Mouse (Mus musculus): Measurements from ENCODE around the gene Ddx42. TPM values are rescaled to one million over a fixed set of nuclear protein-coding genes. Genes with fewer than 3 reads are reported as not detected.

The Ddx42 gene
- polyA plus RNA-seq, 1 experiment: 5.2 TPM

DNA sequence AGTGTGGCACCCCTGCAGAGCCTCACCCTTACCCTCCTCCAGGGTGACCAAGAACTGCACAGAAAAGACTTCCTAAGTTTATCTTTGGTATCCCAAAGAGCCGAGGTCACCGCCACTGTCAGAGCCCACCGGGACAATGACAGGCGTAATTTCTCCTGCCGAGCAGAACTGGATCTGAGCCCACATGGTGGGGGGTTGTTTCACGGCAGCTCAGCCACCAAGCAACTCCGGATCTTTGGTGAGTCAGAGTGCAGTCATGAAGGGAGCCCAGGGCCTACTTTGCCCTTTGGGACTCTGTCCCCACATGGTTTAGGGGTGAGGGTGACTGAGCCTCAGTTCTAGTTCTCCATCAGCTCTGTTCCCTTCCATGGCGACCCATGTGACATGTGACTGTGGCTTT is 67.4 kb downstream of the Ddx42 start:
- WGBS: 69% methylated on average over 8 of the region's 8 CpGs
- H3K36me3 ChIP-seq (ENCODE audit: control insufficient read depth, insufficient read depth, low read length): no peaks in the 10 kb centered on the region
- H3K4me3 ChIP-seq (ENCODE audit: low read depth, low read length): no peak overlapping the region
- no peak for TF ChIP-seq POLR2A (IDR thresholded peaks at IDR 0.05; ENCODE audit: low read depth, low read length)
- TF ChIP-seq CTCF (IDR thresholded peaks at IDR 0.05; ENCODE audit: extremely low read depth, insufficient read length, insufficient replicate concordance, low read depth, low read length): no peak
- no peaks in the 10 kb centered on the region for H3K27me3 ChIP-seq (ENCODE audit: control insufficient read depth, insufficient read depth, low read length)
- H3K4me1 ChIP-seq (ENCODE audit: control insufficient read depth, insufficient read depth, insufficient read length, low read length): no peaks in the 10 kb centered on the region
- no peak overlapping the region for H3K27ac ChIP-seq (ENCODE audit: insufficient read depth, low read depth, low read length)

DNA sequence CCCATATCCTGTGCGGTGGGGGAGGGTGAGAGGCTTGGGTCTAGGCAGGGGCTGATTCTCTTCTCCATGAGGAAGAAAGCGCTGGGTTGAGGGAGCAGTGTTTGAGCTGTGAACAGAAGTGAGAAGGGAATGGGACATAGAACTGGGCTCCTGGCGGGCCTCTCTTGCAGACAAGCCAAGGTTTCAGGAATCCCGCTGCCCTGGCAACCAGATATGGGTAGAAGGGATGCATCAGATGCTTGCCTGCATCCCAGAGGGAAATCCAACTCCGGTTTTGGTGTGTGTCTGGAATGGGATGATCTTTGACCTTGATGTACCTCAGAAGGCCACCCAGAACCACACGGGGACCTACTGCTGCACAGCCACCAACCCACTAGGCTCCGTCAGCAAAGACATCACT is 69.5 kb downstream of the Ddx42 start:
- Histone ChIP-seq H3K4me1 (ENCODE audit: control insufficient read depth, insufficient read depth, insufficient read length, low read length) (no peaks in the 10 kb centered on the region), H3K27ac (ENCODE audit: insufficient read depth, low read depth, low read length) (no peak overlapping the region), H3K27me3 (ENCODE audit: control insufficient read depth, insufficient read depth, low read length) (no peaks in the 10 kb centered on the region), H3K4me3 (ENCODE audit: low read depth, low read length) (no peak overlapping the region), H3K36me3 (ENCODE audit: control insufficient read depth, insufficient read depth, low read length) (no peaks in the 10 kb centered on the region)
- TF ChIP-seq POLR2A (IDR thresholded peaks at IDR 0.05; ENCODE audit: low read depth, low read length) (no peak), CTCF (IDR thresholded peaks at IDR 0.05; ENCODE audit: extremely low read depth, insufficient read length, insufficient replicate concordance, low read depth, low read length) (no peak)
- 77% methylated on average over 7 of the region's 7 CpGs for WGBS

DNA sequence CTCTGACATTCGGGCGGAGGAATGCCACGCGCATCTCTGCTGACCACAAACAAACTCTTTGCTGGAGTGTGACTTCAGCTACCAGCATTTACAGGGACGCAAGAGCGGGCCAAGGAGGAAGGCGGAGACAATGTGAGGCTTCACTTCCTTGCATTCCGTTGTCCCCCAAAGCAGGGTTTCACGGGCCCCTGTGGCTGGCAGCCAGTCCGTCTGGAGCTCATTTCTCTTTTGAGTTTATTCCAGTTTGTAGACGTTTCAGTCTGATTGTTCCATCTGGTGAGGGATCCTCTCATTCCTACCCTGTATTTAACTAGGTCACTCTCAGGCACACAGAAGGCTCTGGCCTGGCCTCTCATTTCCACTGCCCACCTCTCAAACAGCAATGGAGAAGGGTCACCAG is 70.3 kb downstream of the Ddx42 start:
- Histone ChIP-seq H3K27ac (ENCODE audit: insufficient read depth, low read depth, low read length) (no peak overlapping the region), H3K27me3 (ENCODE audit: control insufficient read depth, insufficient read depth, low read length) (no peaks in the 10 kb centered on the region), H3K4me3 (ENCODE audit: low read depth, low read length) (no peak overlapping the region), H3K36me3 (ENCODE audit: control insufficient read depth, insufficient read depth, low read length) (no peaks in the 10 kb centered on the region), H3K4me1 (ENCODE audit: control insufficient read depth, insufficient read depth, insufficient read length, low read length) (no peaks in the 10 kb centered on the region)
- WGBS: 74% methylated on average over 11 of the region's 11 CpGs
- no peak for TF ChIP-seq CTCF (IDR thresholded peaks at IDR 0.05; ENCODE audit: extremely low read depth, insufficient read length, insufficient replicate concordance, low read depth, low read length)
- no peak for TF ChIP-seq POLR2A (IDR thresholded peaks at IDR 0.05; ENCODE audit: low read depth, low read length)

DNA sequence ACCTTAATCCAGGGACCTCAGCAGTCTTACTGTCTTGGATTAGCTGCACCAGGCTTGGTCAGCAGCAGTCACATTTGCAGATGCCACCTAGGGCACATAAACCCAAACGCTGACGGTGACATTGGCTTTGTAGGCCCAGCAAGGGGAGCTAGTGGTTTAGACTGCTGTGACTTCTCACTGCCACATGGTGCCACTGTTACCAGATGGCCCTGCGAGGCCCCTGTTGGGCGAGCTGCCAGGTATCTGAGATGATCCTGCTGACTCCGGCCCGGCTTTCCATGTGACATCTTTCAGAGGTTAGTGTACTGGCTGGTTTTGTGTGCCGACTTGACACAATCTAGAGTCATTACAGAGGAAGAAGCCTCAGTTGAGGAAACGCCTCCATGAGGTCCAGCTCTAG is 72.6 kb downstream of the Ddx42 start:
- Histone ChIP-seq H3K4me1 (ENCODE audit: control insufficient read depth, insufficient read depth, insufficient read length, low read length) (no peaks in the 10 kb centered on the region), H3K36me3 (ENCODE audit: control insufficient read depth, insufficient read depth, low read length) (no peaks in the 10 kb centered on the region), H3K27ac (ENCODE audit: insufficient read depth, low read depth, low read length) (no peak overlapping the region), H3K4me3 (ENCODE audit: low read depth, low read length) (no peak overlapping the region), H3K27me3 (ENCODE audit: control insufficient read depth, insufficient read depth, low read length) (no peaks in the 10 kb centered on the region)
- WGBS: 26% methylated on average over 8 of the region's 8 CpGs
- no peak for TF ChIP-seq POLR2A (IDR thresholded peaks at IDR 0.05; ENCODE audit: low read depth, low read length)
- TF ChIP-seq CTCF (IDR thresholded peaks at IDR 0.05; ENCODE audit: extremely low read depth, insufficient read length, insufficient replicate concordance, low read depth, low read length): peak; percentile 16; the same call in 1 of the 2 replicates

DNA sequence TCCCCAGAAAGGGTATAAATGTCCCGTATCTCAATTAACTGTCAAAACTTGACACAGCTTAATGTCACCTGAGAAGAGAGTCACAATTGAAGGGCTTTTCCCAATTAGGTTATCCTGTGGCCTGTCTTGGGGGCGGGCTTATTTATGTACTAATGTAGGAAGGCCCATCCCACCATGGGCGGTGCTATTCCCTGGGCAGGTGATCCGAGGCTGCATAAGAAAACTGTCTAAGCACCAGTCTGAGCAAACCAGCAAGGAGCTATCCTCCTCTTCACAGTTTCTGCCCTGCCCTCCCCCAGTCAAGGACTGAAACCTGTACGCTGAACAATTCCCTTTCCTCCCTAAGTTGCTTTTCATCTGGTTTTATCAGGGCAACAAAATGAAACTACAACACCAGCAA is 73.7 kb downstream of the Ddx42 start:
- Histone ChIP-seq H3K36me3 (ENCODE audit: control insufficient read depth, insufficient read depth, low read length) (no peaks in the 10 kb centered on the region), H3K27ac (ENCODE audit: insufficient read depth, low read depth, low read length) (no peak overlapping the region), H3K4me3 (ENCODE audit: low read depth, low read length) (no peak overlapping the region), H3K4me1 (ENCODE audit: control insufficient read depth, insufficient read depth, insufficient read length, low read length) (no peaks in the 10 kb centered on the region), H3K27me3 (ENCODE audit: control insufficient read depth, insufficient read depth, low read length) (no peaks in the 10 kb centered on the region)
- 86% methylated on average over 5 of the region's 5 CpGs for WGBS
- TF ChIP-seq POLR2A (IDR thresholded peaks at IDR 0.05; ENCODE audit: low read depth, low read length): no peak
- no peak for TF ChIP-seq CTCF (IDR thresholded peaks at IDR 0.05; ENCODE audit: extremely low read depth, insufficient read length, insufficient replicate concordance, low read depth, low read length)

DNA sequence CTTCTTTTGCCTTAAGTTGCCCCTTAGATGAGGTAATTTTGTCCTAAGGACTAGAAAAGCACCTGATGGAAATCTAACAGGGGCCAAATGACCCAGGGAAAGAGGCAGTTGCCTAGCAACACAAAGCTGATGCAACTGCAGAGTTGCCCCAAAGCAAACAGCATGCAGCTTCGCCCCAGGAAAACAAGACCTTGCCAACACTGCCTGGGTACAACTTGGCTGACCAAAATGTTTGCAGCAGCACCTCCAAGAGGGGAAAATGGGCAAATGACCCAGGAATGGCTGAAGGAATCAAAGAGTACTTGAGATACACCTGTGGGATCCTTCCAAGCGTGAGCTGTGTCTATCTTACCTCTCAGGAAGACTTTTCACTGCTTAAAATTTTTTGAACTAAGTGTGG is 75.1 kb downstream of the Ddx42 start:
- H3K27me3 ChIP-seq (ENCODE audit: control insufficient read depth, insufficient read depth, low read length): no peaks in the 10 kb centered on the region
- H3K36me3 ChIP-seq (ENCODE audit: control insufficient read depth, insufficient read depth, low read length): no peaks in the 10 kb centered on the region
- TF ChIP-seq POLR2A (IDR thresholded peaks at IDR 0.05; ENCODE audit: low read depth, low read length) (no peak), CTCF (IDR thresholded peaks at IDR 0.05; ENCODE audit: extremely low read depth, insufficient read length, insufficient replicate concordance, low read depth, low read length) (no peak)
- H3K4me3 ChIP-seq (ENCODE audit: low read depth, low read length): no peak overlapping the region
- no peaks in the 10 kb centered on the region for H3K4me1 ChIP-seq (ENCODE audit: control insufficient read depth, insufficient read depth, insufficient read length, low read length)
- 70% methylated on average over 2 of the region's 2 CpGs for WGBS
- no peak overlapping the region for H3K27ac ChIP-seq (ENCODE audit: insufficient read depth, low read depth, low read length)

Other genes starting within 250 kb of the Ddx42 start
- 176 and 892 TPM in 2 replicates for gene Ace, start 249.0 kb upstream of the Ddx42 start, polyA plus RNA-seq (2012; rRNA removed)
- gene Ace3, start 222.3 kb upstream of the Ddx42 start, polyA plus RNA-seq (2012; rRNA removed): not detected in 2 replicates
- gene Kcnh6, start 208.8 kb upstream of the Ddx42 start, polyA plus RNA-seq (2012; rRNA removed): 0.88 and 2.6 TPM in 2 replicates
- 18.7 and 30.9 TPM in 2 replicates for gene Dcaf7, start 180.1 kb upstream of the Ddx42 start, polyA plus RNA-seq (2012; rRNA removed)
- gene Taco1, start 150.9 kb upstream of the Ddx42 start, polyA plus RNA-seq (2012; rRNA removed): 8.3 TPM in 2 replicates
- 10.0 and 15.1 TPM in 2 replicates for gene Map3k3, start 132.3 kb upstream of the Ddx42 start, polyA plus RNA-seq (2012; rRNA removed)
- not detected in 2 replicates for gene Gm10840, start 56.1 kb upstream of the Ddx42 start, polyA plus RNA-seq (2012; rRNA removed)
- 11.8 and 21.7 TPM in 2 replicates for gene Limd2, start 56.1 kb upstream of the Ddx42 start, polyA plus RNA-seq (2012; rRNA removed)
- gene Strada, start 14.8 kb upstream of the Ddx42 start, polyA plus RNA-seq (2012; rRNA removed): 4.4 and 7.4 TPM in 2 replicates
- 2.2 and 4.8 TPM in 2 replicates for gene Ccdc47, start 582 bp upstream of the Ddx42 start, polyA plus RNA-seq (2012; rRNA removed)
- gene Ftsj3, start 39.2 kb downstream of the Ddx42 start, polyA plus RNA-seq (2012; rRNA removed): 2.8 and 3.9 TPM in 2 replicates
- gene Psmc5, start 39.2 kb downstream of the Ddx42 start, polyA plus RNA-seq (2012; rRNA removed): 10.2 and 19.4 TPM in 2 replicates
- 40.6 and 101 TPM in 2 replicates for gene Smarcd2, start 56.0 kb downstream of the Ddx42 start, polyA plus RNA-seq (2012; rRNA removed)
- gene Tcam1, start 59.7 kb downstream of the Ddx42 start, polyA plus RNA-seq (2012; rRNA removed): 0.05 TPM in 2 replicates
- 0.24 TPM in 1 of 2 replicates, not detected in the other for gene Gh, start 84.9 kb downstream of the Ddx42 start, polyA plus RNA-seq (2012; rRNA removed)
- gene Cd79b, start 97.8 kb downstream of the Ddx42 start, polyA plus RNA-seq (2012; rRNA removed): 12.6 and 21.2 TPM in 2 replicates
- 0.18 and 0.23 TPM in 2 replicates for gene Scn4a, start 136.4 kb downstream of the Ddx42 start, polyA plus RNA-seq (2012; rRNA removed)
- 0.32 and 1.0 TPM in 2 replicates for gene Prr29, start 148.5 kb downstream of the Ddx42 start, polyA plus RNA-seq (2012; rRNA removed)
- 6.1 and 10.4 TPM in 2 replicates for gene Icam2, start 171.1 kb downstream of the Ddx42 start, polyA plus RNA-seq (2012; rRNA removed)